9 mouse cellular contexts compared by ENCODE assay signal in the genomic region with DNA sequence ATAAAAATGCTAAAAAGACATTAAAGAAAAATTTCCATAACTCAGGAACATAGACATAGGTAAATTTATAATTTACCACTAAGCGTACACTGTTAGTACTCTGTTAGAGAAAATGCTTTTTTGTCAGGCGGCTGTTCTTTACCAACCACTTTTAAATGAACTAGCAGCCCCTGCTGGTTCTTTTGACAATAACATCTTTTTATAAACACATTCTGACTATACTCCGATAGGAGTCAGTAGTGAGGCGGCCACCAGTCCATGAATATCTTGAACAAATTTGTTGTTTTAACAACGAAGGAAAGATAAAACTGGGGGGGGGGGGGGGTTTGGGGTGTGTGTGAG. TPM values are rescaled to one million over a fixed set of nuclear protein-coding genes. Genes with fewer than 3 reads are reported as not detected.
DNase-seq lines count a peak whose midpoint lies in the region; ATAC-seq lines count a peak whose summit lies in the region.
"Had no signal": no experiment of that assay in that cellular context is flagged by ENCODE, and none has a peak within 500 bp of the region (broad histone marks: within the 10 kb centered on the region; RNA-seq: fewer than 3 reads in every experiment).

No protein-coding gene starts in this region.

- H3K36me3 ChIP-seq in heart, embryonic 10.5 days, result no peaks in the 10 kb centered on the region
- H3K36me3 ChIP-seq: lung, embryonic 15.5 days had no signal

- 14% methylated on average over 5 of the region's 5 CpGs for WGBS in heart, embryonic 10.5 days

- H3K27me3 ChIP-seq in heart, embryonic 10.5 days (ENCODE audit: insufficient read depth, poor library complexity, severe bottlenecking), result no peaks in the 10 kb centered on the region
- H3K27me3 ChIP-seq: lung, embryonic 15.5 days had no signal

- no peak overlapping the region for H3K27ac ChIP-seq in heart, embryonic 10.5 days

- H3K9me3 ChIP-seq in heart, embryonic 10.5 days, result no peaks in the 10 kb centered on the region
- H3K9me3 ChIP-seq: lung, embryonic 15.5 days had no signal

- peaks cover 16% of the 10 kb centered on the region; the same call in 1 of the 2 replicates for H3K4me1 ChIP-seq in heart, embryonic 10.5 days

- peak; percentile 96 for DNase-seq in heart, adult 11 months
- no peak for DNase-seq in heart, embryonic 10.5 days (ENCODE audit: low spot score)
- peak; percentile 91 for DNase-seq in CD4-positive helper T cell, adult 2 months (ENCODE audit: low read depth, low spot score)
- DNase-seq in brain, embryonic 18.5 days (ENCODE audit: low read depth, low spot score), result peak; percentile 46
- peak; percentile 18 to 25 for DNase-seq in frontal cortex, postnatal 14 days (ENCODE audit: low spot score in 2 of 2)
- DNase-seq in layer of hippocampus, postnatal 14 days (ENCODE audit: low spot score in 2 of 2), result peak; percentile 63 to 84
- peak; percentile 50 to 56 for DNase-seq in thymus, postnatal 36 days

- no peak overlapping the region for H3K4me3 ChIP-seq in heart, embryonic 10.5 days

- ATAC-seq in megakaryocyte progenitor cell, adult 5-6 weeks (replicated peaks; ENCODE audit: poor library complexity), result peak; percentile 37

RNA-seq across cellular contexts. Expression of a gene that starts 3.7 kb away (rescaled TPM):
- polyA plus RNA-seq in heart, embryonic 10.5 days (2016; fragmentation: Nextera tagmentation; extraction: Ambion mirVana), result 68.1 and 78.1 TPM in 2 replicates
- 10 to 100 TPM; 41.5 to 43.0 TPM for total RNA-seq in layer of hippocampus, postnatal 14 days (2021)
- 62.7 and 76.9 TPM in 2 replicates for total RNA-seq in megakaryocyte progenitor cell, adult 5-6 weeks (2015)
- total RNA-seq in megakaryocyte progenitor cell, adult 5-6 weeks (2017), result 80.0 and 130 TPM in 2 replicates

RNA-seq across cellular contexts. Expression of a gene that starts 11.3 kb away (rescaled TPM):
- 37.1 and 50.4 TPM in 2 replicates for polyA plus RNA-seq in heart, embryonic 10.5 days (2016; fragmentation: Nextera tagmentation; extraction: Ambion mirVana)
- 10 to 100 TPM; 52.7 to 54.7 TPM for total RNA-seq in layer of hippocampus, postnatal 14 days (2021)
- 89.6 and 90.6 TPM in 2 replicates for total RNA-seq in megakaryocyte progenitor cell, adult 5-6 weeks (2015)
- total RNA-seq in megakaryocyte progenitor cell, adult 5-6 weeks (2017), result 145 and 148 TPM in 2 replicates

RNA-seq across cellular contexts. Expression of a gene that starts 11.6 kb away (rescaled TPM):
- 0.95 and 1.8 TPM in 2 replicates for polyA plus RNA-seq in heart, embryonic 10.5 days (2016; fragmentation: Nextera tagmentation; extraction: Ambion mirVana)
- total RNA-seq in layer of hippocampus, postnatal 14 days (2021), result 1 to 10 TPM in 1 of 2 experiments, under 1 TPM in 1; 0.58 to 1.1 TPM
- not detected in 2 replicates for total RNA-seq in megakaryocyte progenitor cell, adult 5-6 weeks (2015)
- total RNA-seq in megakaryocyte progenitor cell, adult 5-6 weeks (2017), result 1.5 TPM in 1 of 2 replicates, not detected in the other
